Mouse (Mus musculus) heart, postnatal 0 days (tissue): ENCODE measurements at regions not wholly inside any gene's neighbourhood (a gene's known extent, or its start where the extent isn't known, plus 50 kb on each side); places are given as distances from the start of the nearest gene placed in this dataset.
A peak's percentile ranks its signal among the peaks of the same experiment; 100 is the strongest.

Experiments
- ATAC-seq: fragments of 200-750 bp; cut with Nextera tagmentation; 2 replicates; pipeline ENCODE4 v1.8.0; 2017; ENCODE audit warnings: low read depth, moderate number of reproducible peaks, moderate library complexity; ENCODE audit not compliant: insufficient read depth
- DNase-seq: peaks from one replicate; pipeline ENCODE4 v3.0.0-alpha.2; 2016; ENCODE audit warnings: low spot score
- H3K27ac ChIP-seq: fragments of 300-500 bp; sonication (generic); 2 replicates; pipeline ENCODE4 v1.5.1; 2014; ENCODE audit warnings: low read depth, mild to moderate bottlenecking
- H3K27me3 ChIP-seq: fragments of 300-500 bp; sonication (generic); 2 replicates; pipeline ENCODE4 v1.6.1; 2014; ENCODE audit warnings: low read length, mixed read lengths; ENCODE audit not compliant: control insufficient read depth, insufficient read depth
- H3K36me3 ChIP-seq: fragments of 300-500 bp; sonication (generic); replicated peaks from 2 replicates; pipeline ENCODE4 v1.6.1; 2014; ENCODE audit warnings: low read length, mixed read lengths; ENCODE audit not compliant: control insufficient read depth, insufficient read depth
- H3K4me1 ChIP-seq: fragments of 300-500 bp; sonication (generic); 2 replicates; pipeline ENCODE4 v1.6.1; 2014; ENCODE audit warnings: antibody characterized with exemption; ENCODE audit not compliant: control insufficient read depth, insufficient read depth
- H3K4me2 ChIP-seq: fragments of 300-500 bp; sonication (generic); 2 replicates; pipeline ENCODE4 v1.6.1; 2014; ENCODE audit warnings: low read depth, mild to moderate bottlenecking, low read length, moderate library complexity
- H3K4me3 ChIP-seq: fragments of 300-500 bp; sonication (generic); 2 replicates; pipeline ENCODE4 v1.5.1; 2014; ENCODE audit warnings: low read depth, low read length
- H3K9ac ChIP-seq: fragments of 300-500 bp; sonication (generic); replicated peaks from 2 replicates; pipeline ENCODE4 v1.6.1; 2014; ENCODE audit warnings: low read depth, low read length, mixed read lengths
- H3K9me3 ChIP-seq: fragments of 300-500 bp; sonication (generic); replicated peaks from 2 replicates; pipeline ENCODE4 v1.6.1; 2016; ENCODE audit warnings: low read length; ENCODE audit not compliant: control insufficient read depth
- CTCF ChIP-seq: IDR thresholded peaks from 2 replicates; pipeline ENCODE4 v1.5.1; 2016; ENCODE audit warnings: antibody characterized with exemption, control low read depth, low read depth
- EP300 ChIP-seq: IDR thresholded peaks from 2 replicates; pipeline ENCODE4 v1.6.1; 2016; ENCODE audit warnings: antibody characterized with exemption, low read depth
- WGBS: fragments of 180-500 bp; shearing (Covaris S2); extraction: QIAGEN DNeasy Blood & Tissue Kit; methylation state at CpG from one replicate; pipeline ENCODE4 v1.1.7; 2014; 5-methylcytosine and 5-hydroxymethylcytosine counted together

- H3K4me3 ChIP-seq, result no peak overlapping the region
- TF ChIP-seq CTCF, result no peak
- TF ChIP-seq EP300, result no peak
- no peak overlapping the region for H3K9ac ChIP-seq
- H3K27ac ChIP-seq, result no peak overlapping the region
- ATAC-seq (no peak), DNase-seq (no peak)
- 68% methylated on average over 8 of the region's 8 CpGs for WGBS
- H3K4me1 ChIP-seq, result no peaks in the 10 kb centered on the region
- H3K4me2 ChIP-seq, result no peak overlapping the region
- no peaks in the 10 kb centered on the region for H3K9me3 ChIP-seq
- H3K36me3 ChIP-seq, result no peaks in the 10 kb centered on the region
- no peaks in the 10 kb centered on the region for H3K27me3 ChIP-seq
Measured at GRCm38 (mm10) chr1:183783440-183784130, 229.5 kb upstream of the Dusp10 start.

- ATAC-seq, result no peak
- DNase-seq, result no peak
- Histone ChIP-seq H3K9ac (no peak overlapping the region), H3K4me3 (no peak overlapping the region), H3K27me3 (no peaks in the 10 kb centered on the region), H3K9me3 (no peaks in the 10 kb centered on the region), H3K4me2 (no peak overlapping the region), H3K27ac (no peak overlapping the region), H3K36me3 (no peaks in the 10 kb centered on the region), H3K4me1 (no peaks in the 10 kb centered on the region)
- TF ChIP-seq EP300 (no peak), CTCF (no peak)
- WGBS, result 87% methylated on average over 7 of the region's 7 CpGs
Measured at GRCm38 (mm10) chr1:183792230-183792813, 220.8 kb upstream of the Dusp10 start.

GRCm38 (mm10) chr1:183793324-183793723 is 219.8 kb upstream of the Dusp10 start:
- Histone ChIP-seq H3K4me3 (no peak overlapping the region), H3K4me2 (no peak overlapping the region), H3K36me3 (no peaks in the 10 kb centered on the region), H3K27ac (no peak overlapping the region), H3K9ac (no peak overlapping the region), H3K27me3 (no peaks in the 10 kb centered on the region), H3K9me3 (no peaks in the 10 kb centered on the region), H3K4me1 (no peaks in the 10 kb centered on the region)
- ATAC-seq, result no peak
- TF ChIP-seq CTCF, result no peak
- no peak for TF ChIP-seq EP300
- 70% methylated on average over 4 of the region's 4 CpGs for WGBS
- DNase-seq, result no peak

- 5% methylated on average over 8 of the region's 8 CpGs for WGBS
Measured at GRCm38 (mm10) chr1:183793913-183794445, 219.1 kb upstream of the Dusp10 start.

GRCm38 (mm10) chr1:183802351-183802750 is 210.8 kb upstream of the Dusp10 start:
- peaks cover 4% of the 10 kb centered on the region; the same call in 1 of the 2 replicates for H3K4me1 ChIP-seq
- H3K27me3 ChIP-seq, result no peaks in the 10 kb centered on the region
- 75% methylated on average over 4 of the region's 4 CpGs for WGBS
- H3K9me3 ChIP-seq, result no peaks in the 10 kb centered on the region
- TF ChIP-seq CTCF, result no peak
- TF ChIP-seq EP300, result no peak
- no peak overlapping the region for H3K4me2 ChIP-seq
- no peak overlapping the region for H3K9ac ChIP-seq
- no peak for ATAC-seq
- H3K27ac ChIP-seq, result no peak overlapping the region
- no peaks in the 10 kb centered on the region for H3K36me3 ChIP-seq
- H3K4me3 ChIP-seq, result no peak overlapping the region
- DNase-seq, result no peak

More at GRCm38 (mm10) chr1:183793913-183794445, 219.1 kb upstream of the Dusp10 start:
- ATAC-seq (peak; percentile 60), DNase-seq (peak; percentile 32)
- Histone ChIP-seq H3K4me3 (no peak overlapping the region), H3K27ac (no peak overlapping the region), H3K9me3 (no peaks in the 10 kb centered on the region), H3K4me2 (0 out of 2 replicates have a peak overlapping the region, but pooled peaks have one; percentile 10), H3K27me3 (no peaks in the 10 kb centered on the region), H3K36me3 (no peaks in the 10 kb centered on the region), H3K4me1 (no peaks in the 10 kb centered on the region), H3K9ac (no peak overlapping the region)
- TF ChIP-seq CTCF, result no peak
- no peak for TF ChIP-seq EP300
